ENCODE assay signal across 8 mouse cellular contexts in genomic region chr10:17723421-17723841, GRCm38 (mm10). TPM values are rescaled to one million over a fixed set of nuclear protein-coding genes. Genes with fewer than 3 reads are reported as not detected.
DNase-seq lines count a peak whose midpoint lies in the region; ATAC-seq lines count a peak whose summit lies in the region.

No protein-coding gene starts in this region.

- H3K4me1 ChIP-seq in heart, embryonic 15.5 days (replicated peaks): peaks cover 27% of the 10 kb centered on the region
- peaks cover 35% of the 10 kb centered on the region for H3K4me1 ChIP-seq in hindbrain, embryonic 10.5 days (replicated peaks)

- 0% methylated on average over 30 of the region's 30 CpGs for WGBS in heart, embryonic 15.5 days
- under 1% methylated on average over 30 of the region's 30 CpGs for WGBS in hindbrain, embryonic 10.5 days

- no peaks in the 10 kb centered on the region for H3K9me3 ChIP-seq in heart, embryonic 15.5 days (replicated peaks)
- no peaks in the 10 kb centered on the region for H3K9me3 ChIP-seq in hindbrain, embryonic 10.5 days

- no peak for DNase-seq in heart, postnatal 14 days
- peak; percentile 74 for DNase-seq in R1 (ENCODE audit: low read depth, low spot score)
- DNase-seq in hindbrain, embryonic 10.5 days (ENCODE audit: low spot score): no peak
- DNase-seq in lung, postnatal 10 days: peak; percentile 76
- DNase-seq in right cerebral cortex, postnatal 25 days: no peak
- no peak for DNase-seq in thymus, postnatal 25 days
- DNase-seq in ovary, postnatal 10 days (ENCODE audit: low spot score): no peak

- H3K36me3 ChIP-seq in heart, embryonic 15.5 days: no peaks in the 10 kb centered on the region
- H3K36me3 ChIP-seq in hindbrain, embryonic 10.5 days: peaks cover 16% of the 10 kb centered on the region

- H3K27ac ChIP-seq in heart, embryonic 15.5 days: peak overlapping the region; percentile 100
- H3K27ac ChIP-seq in hindbrain, embryonic 10.5 days: peak overlapping the region; percentile 97

- peak; percentile 64 for ATAC-seq in heart, embryonic 15.5 days (replicated peaks; ENCODE audit: insufficient number of reproducible peaks, insufficient read depth, low FRiP score, low read depth)

- H3K4me2 ChIP-seq in heart, embryonic 15.5 days: peak overlapping the region; percentile 75

- intact Hi-C loops in heart, postnatal 14 days (cut with DNase I): loop anchor here (5.0 to 10.0 kb wide), 9 partner anchors 161 to 1086 kb away; no protein-coding TSS in a partner anchor

- no peaks in the 10 kb centered on the region for H3K27me3 ChIP-seq in heart, embryonic 15.5 days
- H3K27me3 ChIP-seq in hindbrain, embryonic 10.5 days (ENCODE audit: insufficient read depth, poor library complexity, severe bottlenecking): no peaks in the 10 kb centered on the region

- H3K4me3 ChIP-seq in heart, embryonic 15.5 days: peak overlapping the region; percentile 91
- peak overlapping the region; percentile 94 for H3K4me3 ChIP-seq in hindbrain, embryonic 10.5 days

- H3K9ac ChIP-seq in heart, embryonic 15.5 days: peak overlapping the region; percentile 94

RNA-seq across cellular contexts. Expression of gene Cited2, which starts 0.4 kb away (rescaled TPM):
- polyA plus RNA-seq in heart, embryonic 15.5 days (2015; fragmentation: Nextera tagmentation; extraction: Ambion mirVana): 29.8 and 29.9 TPM in 2 replicates
- total RNA-seq in heart, postnatal 14 days (2021): 10 to 100 TPM; 34.2 to 39.6 TPM
- polyA plus RNA-seq in hindbrain, embryonic 10.5 days (2016; fragmentation: Nextera tagmentation; extraction: Ambion mirVana): 76.3 and 113 TPM in 2 replicates

Comparison
In these comparisons a context has a peak if more than half of its experiments do, and no peak if none do; other contexts are left out.
1. DNase-seq: peak in R1 (single experiment) and lung, postnatal 10 days (single experiment); none in heart, postnatal 14 days (0 of 2), hindbrain, embryonic 10.5 days (single experiment), right cerebral cortex, postnatal 25 days (single experiment), thymus, postnatal 25 days (single experiment) and ovary, postnatal 10 days (single experiment).